Mouse (Mus musculus): Measurements from ENCODE around the gene Nr3c2.

GRCm38 (mm10) chr8:77175471-77175870 is 276.2 kb downstream of the Nr3c2 start:
- TF ChIP-seq POLR2A (IDR thresholded peaks at IDR 0.05; ENCODE audit: borderline replicate concordance, low read depth, low read length) (no peak), CTCF (IDR thresholded peaks at IDR 0.05; ENCODE audit: low read depth, low read length) (no peak)
